Mouse (Mus musculus) T-helper 1 cell (primary cell): ENCODE measurements around the gene Slf2.

ENCODE experiments used
- in situ Hi-C: fragments of 300-600 bp; cut with MboI, MseI; formaldehyde crosslinking; loops from one replicate; pipeline ENCODE4 v1.15.1; 2025; ENCODE audit warnings: high pct_unique_total_duplicates

Gene Slf2

GRCm38 (mm10) chr19:45028746-45029145 is 97.8 kb downstream of the Slf2 start:
- in situ Hi-C loops, result no loop called here

GRCm38 (mm10) chr19:45029571-45029970 is 98.6 kb downstream of the Slf2 start:
- in situ Hi-C loops, result no loop called here

- in situ Hi-C loops, result no loop called here
Observed at GRCm38 (mm10) chr19:45030111-45030510, 99.2 kb downstream of the Slf2 start.

GRCm38 (mm10) chr19:45030746-45031693 is 100.1 kb downstream of the Slf2 start:
- in situ Hi-C loops, result no loop called here

GRCm38 (mm10) chr19:45031780-45032179 is 100.8 kb downstream of the Slf2 start:
- in situ Hi-C loops, result no loop called here
